In the genomic region with DNA sequence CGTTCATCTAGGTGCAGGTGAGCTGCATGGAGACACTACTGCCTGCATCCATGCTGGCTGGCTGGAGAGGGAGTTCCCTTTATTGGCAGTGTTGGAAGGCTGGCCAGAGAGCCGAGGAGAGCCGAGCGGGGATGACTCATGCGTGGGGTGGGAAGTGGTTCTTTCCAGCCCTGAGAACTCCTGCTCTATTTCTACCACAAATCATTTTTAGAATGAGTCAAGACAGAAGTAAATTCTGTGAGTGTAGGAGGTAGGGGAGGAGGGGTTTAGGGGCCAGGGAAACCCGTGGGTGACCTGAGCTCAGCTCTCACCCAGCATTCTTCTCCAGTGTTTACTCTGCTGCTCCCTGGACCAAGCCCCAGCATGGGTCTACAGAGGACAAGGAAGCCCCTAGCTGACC, we compare ENCODE assay signal across 8 mouse cellular contexts.
DNase-seq lines count a peak whose midpoint lies in the region; ATAC-seq lines count a peak whose summit lies in the region.

No protein-coding gene starts in this region.

- H3K27ac ChIP-seq in neural tube, embryonic 15.5 days (replicated peaks): no peak overlapping the region

- no peaks in the 10 kb centered on the region for H3K27me3 ChIP-seq in neural tube, embryonic 15.5 days (replicated peaks)

- no peak for ATAC-seq in neural tube, embryonic 15.5 days (ENCODE audit: low FRiP score)
- no peak for ATAC-seq in erythroblast, adult 5-6 weeks (replicated peaks; ENCODE audit: low FRiP score, poor library complexity, severe bottlenecking)

- intact Hi-C loops in heart, postnatal 10 days (cut with DNase I): no loop called here

- peak; percentile 4 for DNase-seq in kidney, adult 11 months
- DNase-seq in kidney, adult 9 months: no peak
- peak; percentile 79 for DNase-seq in adrenal gland, postnatal 10 days
- peak; percentile 22 to 26 for DNase-seq in heart, postnatal 10 days
- peak; percentile 9 for DNase-seq in ovary, postnatal 10 days (ENCODE audit: low spot score)
- no peak for DNase-seq in embryo, embryonic 11 days

- WGBS in neural tube, embryonic 15.5 days: 58% methylated on average over 6 of the region's 6 CpGs

- no peak overlapping the region for H3K4me3 ChIP-seq in neural tube, embryonic 15.5 days (replicated peaks)

- no peaks in the 10 kb centered on the region for H3K36me3 ChIP-seq in neural tube, embryonic 15.5 days

- H3K9ac ChIP-seq in neural tube, embryonic 15.5 days (replicated peaks): no peak overlapping the region

- peaks cover 10% of the 10 kb centered on the region; the same call in 1 of the 2 replicates for H3K4me1 ChIP-seq in neural tube, embryonic 15.5 days

- H3K4me2 ChIP-seq in neural tube, embryonic 15.5 days: no peak overlapping the region

- H3K9me3 ChIP-seq in neural tube, embryonic 15.5 days (replicated peaks): no peaks in the 10 kb centered on the region

Comparison
In these comparisons a context has a peak if more than half of its experiments do, and no peak if none do; other contexts are left out.
1. DNase-seq: peak in kidney, adult 11 months (single experiment), adrenal gland, postnatal 10 days (single experiment), heart, postnatal 10 days (2 of 2) and ovary, postnatal 10 days (single experiment); none in kidney, adult 9 months (single experiment) and embryo, embryonic 11 days (single experiment).